Mouse (Mus musculus): ENCODE measurements around the gene Pigm. TPM values are rescaled to one million over a fixed set of nuclear protein-coding genes. Genes with fewer than 3 reads are reported as not detected.

Gene Pigm
- 10 to 100 TPM; 10.2 to 10.8 TPM for total RNA-seq (2021)
- long read RNA-seq, full-length matches to known transcripts = 8 of 8 reads
- long read RNA-seq, partial matches to known transcripts = 0 of 8 reads
- long read RNA-seq, other reads (novel, unspliced or antisense) = 0 of 8 reads

DNA sequence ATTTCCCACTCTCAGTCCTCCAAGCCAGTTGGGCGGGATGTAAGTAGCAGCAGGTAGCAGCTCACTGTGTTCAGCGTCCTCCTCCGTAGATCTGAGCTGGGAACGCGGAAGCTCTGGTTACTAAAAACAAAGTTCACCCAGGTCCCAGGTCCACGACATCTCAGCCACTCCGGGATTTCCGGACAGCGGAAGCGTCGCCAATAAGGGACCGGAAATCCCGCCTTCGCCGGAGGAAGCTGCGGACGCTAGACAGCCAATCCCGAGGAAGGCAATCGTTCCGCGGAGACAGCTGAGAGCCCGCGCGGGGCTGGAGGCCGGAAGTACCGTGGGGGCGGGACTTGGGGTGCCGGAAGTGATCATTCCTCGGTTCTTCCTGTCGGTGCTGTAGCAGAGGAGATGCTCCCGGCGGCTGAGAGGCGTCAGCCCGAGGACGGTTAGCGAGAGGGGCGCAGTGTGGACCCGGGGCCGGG is at the start of gene Pigm:
TSS of gene Pigm (plus strand) at position 349 of the 470 bp plus-strand sequence.
- DNase-seq (ENCODE audit: low spot score in 2 of 2) = peak; percentile 97 to 98

DNA sequence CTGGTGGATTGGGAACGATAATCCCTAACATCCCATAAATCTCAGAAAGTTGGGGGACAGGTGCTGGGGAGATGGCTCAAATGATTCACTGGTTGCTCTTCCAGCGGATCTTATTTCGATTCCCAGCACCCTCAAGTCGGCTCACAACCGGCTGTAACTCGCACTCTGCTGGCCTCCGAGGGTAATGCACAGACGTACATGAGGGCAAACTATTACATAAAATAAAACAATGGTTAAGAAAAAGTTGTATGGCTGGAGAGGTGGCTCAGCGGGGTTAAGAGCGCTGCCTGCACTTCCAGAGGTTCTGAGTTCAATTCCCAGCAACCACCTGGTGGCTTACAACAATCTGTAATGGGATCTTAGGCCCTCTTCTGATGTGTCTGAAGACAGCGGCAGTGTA is 49.7 kb upstream of the Pigm start:
- no peak for DNase-seq (ENCODE audit: low spot score in 2 of 2)

DNA sequence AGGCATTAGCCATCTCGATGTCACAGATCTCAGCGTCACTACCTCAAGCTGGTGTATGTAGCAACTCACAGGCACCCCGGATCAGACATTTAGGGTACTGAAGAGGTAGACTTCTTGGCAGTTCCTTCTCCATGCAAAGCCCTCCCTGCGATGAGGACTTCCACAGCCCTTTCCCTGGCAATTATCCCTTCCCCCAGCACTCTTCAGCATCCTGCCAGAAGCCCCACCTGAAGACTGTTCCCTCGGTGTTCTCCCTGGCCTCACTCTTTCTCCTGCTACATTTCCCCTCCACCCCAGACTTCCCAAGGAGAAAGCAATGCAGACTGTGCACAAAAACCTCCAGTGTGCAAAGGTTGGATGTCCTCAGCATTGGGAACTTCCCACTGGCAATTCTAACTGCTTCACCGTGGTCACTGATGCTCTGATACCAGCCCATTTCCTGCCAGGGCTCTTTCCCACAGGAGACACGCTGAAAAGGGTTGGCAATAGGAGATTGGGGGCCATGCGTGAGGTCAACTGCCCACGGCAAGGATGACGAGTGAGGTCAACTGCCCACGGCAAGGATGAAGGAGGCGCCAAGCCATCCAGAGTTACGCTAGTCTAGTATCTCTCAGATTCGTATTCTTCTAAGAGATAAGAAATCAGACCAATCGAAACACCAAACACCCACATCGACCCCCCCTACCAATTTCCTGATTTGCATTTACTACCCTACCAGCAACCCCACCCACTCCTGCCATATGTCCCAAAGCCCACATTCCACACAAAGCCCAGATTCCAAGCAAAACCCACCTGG is 48.9 kb upstream of the Pigm start:
- no peak for DNase-seq (ENCODE audit: low spot score in 2 of 2)

DNA sequence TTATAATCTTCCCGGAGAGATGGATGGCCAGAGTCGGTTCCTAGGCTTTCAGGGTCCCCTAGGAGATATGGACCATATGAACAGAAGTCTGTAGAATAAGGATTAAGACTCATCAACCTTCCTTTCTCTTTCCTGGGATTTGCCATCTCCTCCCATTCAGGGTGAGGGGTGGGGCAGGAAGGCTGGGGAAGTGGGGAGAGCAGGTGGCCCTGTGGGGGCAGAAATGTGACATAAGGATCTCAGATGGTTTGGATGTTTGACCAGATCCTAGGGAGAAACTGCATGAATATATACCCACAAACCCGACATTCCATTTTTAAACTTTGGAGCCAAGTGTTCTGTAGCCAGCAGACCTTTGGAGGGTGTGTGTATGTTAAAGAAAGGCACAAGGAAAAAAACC is 48.3 kb upstream of the Pigm start:
- DNase-seq (ENCODE audit: low spot score in 2 of 2) = no peak

DNA sequence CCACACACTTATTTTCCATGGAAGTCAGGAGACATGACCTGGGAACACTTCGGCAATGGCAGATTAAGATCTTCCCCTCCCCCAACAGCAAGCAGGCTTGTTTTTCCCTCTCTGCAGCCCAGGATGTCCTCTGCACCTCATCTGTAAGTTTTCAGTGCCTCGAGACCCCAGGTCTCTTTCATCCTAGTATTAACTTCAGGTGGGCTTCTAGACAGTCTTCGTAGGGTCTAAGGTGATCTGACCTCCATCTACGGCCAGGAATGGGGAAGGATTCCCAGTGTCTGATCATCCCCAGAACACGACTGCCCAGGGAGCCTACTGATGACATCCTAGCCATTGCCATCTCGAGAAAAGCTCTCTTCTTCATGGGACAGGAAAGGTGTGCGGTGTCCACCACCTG is 47.9 kb upstream of the Pigm start:
- peak in 1 of 2 experiments; percentile 27 for DNase-seq (ENCODE audit: low spot score in 2 of 2)

DNA sequence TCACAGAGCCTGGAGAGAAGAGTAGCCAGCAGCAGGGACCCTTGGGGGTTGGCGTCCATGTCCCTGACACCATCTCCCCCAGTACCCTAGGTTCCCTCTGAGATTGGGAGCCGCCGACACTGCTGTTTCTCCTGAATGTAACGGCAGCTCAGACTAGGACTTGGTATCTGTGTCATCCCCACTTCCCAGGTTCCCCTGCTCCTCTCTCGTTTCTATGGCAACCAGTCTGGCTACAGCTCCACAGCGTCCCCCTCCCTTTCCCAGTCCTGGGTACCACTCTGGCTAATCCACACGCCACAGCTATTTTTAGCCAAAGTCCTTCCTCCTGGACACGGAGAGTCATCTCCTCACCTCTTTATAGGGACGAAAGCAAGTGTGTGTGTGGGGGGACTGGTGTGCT is 47.2 kb upstream of the Pigm start, which contains the start of gene Kcnj9:
TSS of gene Kcnj9 (minus strand) at position 188 of the 400 bp plus-strand sequence.
- peak in 1 of 2 experiments; percentile 68 for DNase-seq (ENCODE audit: low spot score in 2 of 2)

DNA sequence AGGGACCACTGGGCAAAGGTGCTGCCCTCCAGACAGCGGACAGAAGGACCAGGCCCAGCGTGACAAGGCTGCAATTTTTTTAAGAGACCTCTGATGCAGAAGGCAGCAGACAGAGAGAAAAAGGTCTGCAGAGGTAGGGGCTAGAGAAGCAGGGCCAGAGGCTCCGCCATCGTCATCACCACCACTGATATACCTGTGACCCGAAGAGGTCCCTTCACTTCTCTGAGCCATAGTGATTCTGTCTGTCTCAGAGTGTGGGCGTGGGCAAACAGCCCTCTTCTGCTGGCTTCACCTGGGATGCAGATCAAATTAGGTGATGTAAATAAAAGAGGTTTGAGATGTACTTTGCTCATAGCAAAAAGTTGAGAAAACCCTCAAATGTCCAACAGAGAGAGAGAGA is 46.7 kb upstream of the Pigm start:
- no peak for DNase-seq (ENCODE audit: low spot score in 2 of 2)

DNA sequence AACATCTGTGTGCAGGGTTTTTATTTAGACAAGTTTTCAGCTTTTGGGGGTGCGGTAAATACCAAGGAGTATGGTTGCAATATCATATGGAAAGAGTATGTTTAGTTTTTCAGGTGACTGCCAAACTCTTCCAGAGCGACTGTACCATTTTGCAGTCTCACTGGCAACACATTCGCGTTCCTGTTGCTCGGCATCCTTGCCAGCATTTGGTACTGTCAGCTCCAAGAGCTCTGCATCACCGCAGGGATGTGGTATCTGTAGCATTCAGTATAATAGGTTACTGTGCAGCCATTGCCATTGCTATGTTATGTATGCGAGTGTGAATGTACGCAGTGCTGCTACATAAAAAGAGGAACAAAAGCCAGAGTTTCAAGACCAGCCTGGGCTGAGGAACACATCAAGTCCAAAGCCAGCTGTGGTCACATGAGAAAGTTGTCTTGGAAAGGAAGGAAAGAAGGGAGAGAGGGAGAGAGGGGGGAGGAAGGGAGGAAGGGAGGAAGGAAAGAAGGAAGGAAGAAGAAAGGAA is 44.9 kb upstream of the Pigm start:
- no peak for DNase-seq (ENCODE audit: low spot score in 2 of 2)

DNA sequence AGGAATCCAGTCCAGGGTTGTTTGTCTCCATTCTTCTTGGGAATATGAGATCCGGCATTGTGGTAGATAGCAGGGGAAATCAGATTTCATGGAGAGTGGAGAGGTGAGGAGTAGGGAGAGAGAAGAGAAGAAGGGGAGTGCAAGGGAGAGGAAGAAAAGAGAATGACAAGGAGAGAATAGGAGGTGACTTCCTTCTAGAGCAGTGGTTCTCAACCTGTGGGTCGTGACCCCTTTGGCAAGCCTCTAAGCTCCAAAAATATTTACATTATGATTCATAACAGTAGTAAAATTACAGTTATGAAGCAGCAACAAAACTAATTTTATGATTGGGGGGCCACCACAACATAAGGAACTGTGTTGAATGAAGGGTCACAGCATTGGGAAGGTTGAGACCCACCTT is 43.4 kb upstream of the Pigm start:
- no peak for DNase-seq (ENCODE audit: low spot score in 2 of 2)

DNA sequence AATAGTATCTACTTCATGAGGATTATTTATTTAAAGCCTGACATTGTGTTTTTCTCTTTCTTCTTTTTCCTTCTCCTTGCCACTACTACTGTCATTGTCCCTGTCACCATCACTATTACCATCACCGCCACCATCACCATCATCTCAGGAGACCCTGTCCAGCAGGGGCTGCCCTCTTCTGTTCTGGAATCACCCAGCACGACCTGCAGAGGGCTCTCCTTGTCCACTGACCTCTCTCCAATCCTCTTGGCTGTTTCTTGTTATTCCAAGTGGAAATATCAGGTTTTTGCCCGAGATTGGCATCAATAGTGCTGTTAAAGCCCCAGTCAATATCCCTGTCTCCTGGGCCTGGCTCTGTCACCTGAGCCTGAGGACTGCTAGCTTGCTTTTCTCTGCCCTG is 42.8 kb upstream of the Pigm start:
- DNase-seq (ENCODE audit: low spot score in 2 of 2) = no peak

DNA sequence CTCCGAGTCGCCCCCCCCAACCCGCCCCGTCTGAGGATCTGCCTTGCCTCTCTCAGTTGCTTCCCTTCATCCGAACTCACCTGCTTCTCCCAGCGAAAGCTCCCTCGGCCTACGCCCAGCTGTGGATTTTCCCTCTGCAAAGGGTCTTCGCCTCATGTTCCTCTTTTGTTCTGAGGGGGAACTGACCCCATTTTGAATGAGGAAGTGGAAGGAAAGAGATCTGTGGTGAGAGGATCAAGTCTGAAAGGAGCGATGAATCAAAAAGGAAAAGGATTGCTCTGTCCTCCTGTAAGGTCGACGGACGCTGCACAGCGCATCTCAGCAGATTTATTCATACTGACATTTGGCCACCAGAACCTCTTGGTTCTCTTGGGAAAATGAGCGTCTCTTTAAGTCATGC is 40.5 kb upstream of the Pigm start:
- DNase-seq (ENCODE audit: low spot score in 2 of 2) = no peak

DNA sequence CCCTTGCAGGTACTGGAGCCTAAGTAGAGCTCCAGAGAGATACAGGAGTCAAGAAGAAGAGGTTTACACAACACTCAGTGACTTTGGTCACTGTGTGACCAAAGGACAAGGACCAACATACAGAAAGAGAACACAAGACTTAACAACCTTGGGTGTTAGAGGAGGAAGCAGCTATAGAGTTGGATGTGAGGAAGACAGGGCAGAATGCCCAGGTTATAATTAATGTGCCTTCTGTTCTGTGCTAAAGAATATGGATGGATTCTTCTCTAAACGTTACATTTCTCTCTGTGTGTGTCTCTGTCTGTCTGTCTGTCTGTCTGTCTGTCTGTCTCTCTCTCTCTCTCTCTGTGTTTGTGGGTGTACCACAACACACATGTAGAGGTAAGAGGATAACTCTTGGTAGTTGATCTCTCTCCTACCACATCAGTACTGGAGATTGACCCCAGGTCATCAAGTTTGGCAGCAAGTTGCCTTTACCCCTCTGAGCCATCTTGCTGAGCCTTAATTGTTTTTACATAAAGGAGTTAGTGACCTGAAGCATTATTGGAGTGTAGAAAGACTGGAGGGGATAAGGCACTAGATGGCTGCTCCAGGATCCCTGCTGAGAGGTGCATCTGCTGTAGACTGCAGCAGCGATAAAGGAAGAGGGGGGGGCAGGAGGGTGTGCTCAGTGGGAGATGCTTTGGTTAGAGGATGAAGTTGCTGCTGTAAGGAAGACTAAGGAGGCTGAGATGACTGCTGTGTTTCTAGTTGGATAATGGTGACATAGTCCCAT is 38.7 kb upstream of the Pigm start:
- no peak for DNase-seq (ENCODE audit: low spot score in 2 of 2)

DNA sequence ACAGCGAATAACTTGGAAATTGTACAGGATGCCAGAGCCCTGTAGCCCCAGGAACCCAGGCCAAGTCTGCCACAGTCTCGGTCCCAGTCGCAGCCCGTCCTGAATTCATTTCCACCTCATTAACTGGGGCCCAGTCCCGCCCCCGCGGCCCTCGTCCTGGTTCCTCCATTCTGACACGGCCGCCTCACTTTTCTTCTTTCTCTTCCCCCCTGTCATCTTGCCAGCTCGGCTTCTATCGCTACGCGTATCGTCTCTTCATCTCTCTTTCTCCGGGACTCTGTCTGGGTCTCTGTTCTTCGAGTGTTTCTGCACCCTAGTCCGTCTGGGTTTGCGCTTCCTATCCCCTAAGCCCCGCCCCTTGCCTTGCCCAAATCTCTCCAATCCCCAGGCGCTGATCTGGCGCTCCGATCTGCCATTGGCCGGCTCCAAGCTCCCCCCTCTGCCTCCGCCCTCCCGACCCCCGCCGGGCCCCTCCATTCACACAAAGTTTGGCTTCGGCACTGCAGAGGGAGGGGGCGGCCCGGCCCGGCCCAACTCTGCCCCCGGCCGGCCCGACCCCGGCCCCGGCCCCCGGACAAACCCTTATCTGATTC is 35.5 kb upstream of the Pigm start, which contains the start of gene Kcnj10:
TSS of gene Kcnj10 (plus strand) at position 482 of the 593 bp plus-strand sequence.
- peak; percentile 81 to 87 for DNase-seq (ENCODE audit: low spot score in 2 of 2)

DNA sequence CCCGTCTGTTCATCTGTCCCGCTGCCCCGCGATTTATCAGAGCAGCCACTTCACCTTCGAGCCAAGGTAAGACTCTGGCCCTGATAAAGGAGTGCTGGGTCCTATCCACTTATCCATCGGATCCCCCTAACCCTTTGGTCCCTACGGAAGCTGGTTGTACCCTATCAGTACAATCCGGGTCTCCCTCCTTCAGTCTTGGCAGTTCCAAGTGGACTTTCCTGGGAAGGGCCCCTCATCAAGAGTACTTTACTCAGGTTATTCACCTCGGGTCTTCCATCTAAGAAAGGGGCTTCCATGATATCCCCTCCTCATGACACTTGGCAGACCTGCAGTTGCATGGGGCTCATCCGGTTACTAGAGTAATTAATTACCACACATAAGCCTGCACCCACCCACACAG is 35.0 kb upstream of the Pigm start:
- DNase-seq (ENCODE audit: low spot score in 2 of 2) = no peak

DNA sequence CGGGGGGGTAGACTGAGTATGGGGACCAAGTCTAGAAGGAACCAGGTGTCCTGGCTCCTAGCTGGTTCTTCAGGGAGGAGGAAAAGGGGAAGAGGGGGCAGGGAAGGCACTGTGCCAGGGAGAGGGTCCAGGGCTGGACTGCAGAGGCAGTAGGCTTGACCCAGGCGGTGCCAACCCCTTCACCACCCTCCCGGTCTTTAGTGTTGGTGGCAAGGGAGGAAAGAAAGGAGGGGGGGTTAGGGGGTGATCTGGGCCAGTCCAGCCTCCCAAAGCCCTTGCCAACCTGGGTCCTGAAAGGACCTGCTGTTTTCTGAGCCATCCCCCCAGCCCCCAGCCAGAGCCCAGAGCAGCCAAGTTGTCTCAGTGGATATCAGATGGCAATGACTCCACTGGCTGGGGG is 33.6 kb upstream of the Pigm start:
- DNase-seq (ENCODE audit: low spot score in 2 of 2) = peak; percentile 77 to 82

DNA sequence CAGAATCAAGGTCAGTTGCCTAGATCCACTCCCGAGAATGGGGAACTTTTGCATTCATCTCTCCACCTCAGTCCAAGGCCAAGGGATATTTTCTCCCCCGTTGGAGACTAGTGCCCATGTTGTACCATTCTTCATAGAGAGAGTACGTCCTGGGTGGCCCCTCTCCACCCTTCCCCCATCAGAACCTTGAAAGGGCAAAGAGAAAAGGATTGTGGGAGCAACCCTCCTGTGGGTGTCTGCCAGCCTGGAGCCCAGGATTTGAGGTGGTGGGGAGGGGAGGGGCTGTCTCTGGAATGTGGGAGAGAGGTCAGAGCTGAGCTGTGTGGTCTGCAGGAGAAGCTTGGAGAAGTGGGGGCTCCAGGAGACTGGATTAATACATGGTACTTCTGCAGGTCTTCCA is 32.4 kb upstream of the Pigm start:
- DNase-seq (ENCODE audit: low spot score in 2 of 2) = no peak

DNA sequence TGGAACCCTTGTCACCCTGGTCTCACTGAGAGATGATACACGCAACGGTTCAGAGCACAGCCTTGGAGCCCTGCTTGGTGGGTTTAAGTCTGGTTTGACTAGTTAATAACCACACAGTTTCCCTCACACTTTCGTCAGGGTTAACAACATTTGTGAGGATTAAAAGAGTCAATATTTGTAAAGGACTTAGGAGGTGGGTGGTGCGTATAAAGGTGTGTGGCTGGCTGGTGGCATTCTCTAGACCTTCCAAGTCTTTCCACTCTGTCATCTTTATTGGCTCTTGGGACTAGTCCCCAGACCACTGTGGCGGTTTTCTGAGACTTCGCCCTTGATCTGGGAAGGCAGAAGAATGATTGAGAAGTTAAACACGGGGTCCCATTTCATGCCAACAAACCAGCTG is 31.5 kb upstream of the Pigm start:
- no peak for DNase-seq (ENCODE audit: low spot score in 2 of 2)

DNA sequence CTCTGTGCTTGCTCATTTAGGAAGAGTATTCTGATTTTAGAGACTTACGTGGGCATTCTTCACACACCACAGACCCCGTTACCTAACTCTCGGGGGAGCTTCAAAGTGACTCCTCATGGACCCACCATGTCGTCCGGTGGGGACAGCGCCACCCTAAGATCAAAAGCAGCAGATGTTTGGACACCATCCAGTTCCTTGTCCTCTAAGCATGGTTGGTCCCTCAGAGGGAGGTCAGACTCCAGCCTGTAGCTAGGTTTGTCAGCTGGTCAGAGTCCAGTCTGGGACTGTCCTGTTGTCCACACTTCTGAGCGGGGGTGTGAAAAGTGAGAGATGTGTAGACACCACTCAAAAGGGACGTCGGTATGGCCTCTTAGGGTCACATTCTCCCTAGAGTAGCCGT is 29.6 kb upstream of the Pigm start:
- DNase-seq (ENCODE audit: low spot score in 2 of 2) = no peak

DNA sequence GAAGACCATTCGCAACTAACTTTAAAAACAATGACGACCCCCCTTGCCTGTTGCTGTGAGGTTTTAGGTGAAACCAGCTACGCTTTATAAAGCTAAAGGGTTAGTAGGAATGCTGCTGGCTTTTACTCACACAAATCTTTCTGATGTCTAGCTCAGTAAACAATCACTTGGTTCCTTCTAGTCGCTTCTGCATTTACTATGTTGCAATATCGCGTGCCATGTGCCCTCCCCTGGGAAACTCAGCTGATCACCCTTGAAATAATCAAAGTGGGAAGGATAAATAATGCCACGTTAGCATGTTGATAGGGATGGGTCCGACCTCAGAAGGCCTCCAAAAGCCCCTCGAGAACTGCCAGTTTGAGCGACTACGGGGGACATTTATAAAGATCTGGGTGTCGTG is 29.0 kb upstream of the Pigm start:
- no peak for DNase-seq (ENCODE audit: low spot score in 2 of 2)

DNA sequence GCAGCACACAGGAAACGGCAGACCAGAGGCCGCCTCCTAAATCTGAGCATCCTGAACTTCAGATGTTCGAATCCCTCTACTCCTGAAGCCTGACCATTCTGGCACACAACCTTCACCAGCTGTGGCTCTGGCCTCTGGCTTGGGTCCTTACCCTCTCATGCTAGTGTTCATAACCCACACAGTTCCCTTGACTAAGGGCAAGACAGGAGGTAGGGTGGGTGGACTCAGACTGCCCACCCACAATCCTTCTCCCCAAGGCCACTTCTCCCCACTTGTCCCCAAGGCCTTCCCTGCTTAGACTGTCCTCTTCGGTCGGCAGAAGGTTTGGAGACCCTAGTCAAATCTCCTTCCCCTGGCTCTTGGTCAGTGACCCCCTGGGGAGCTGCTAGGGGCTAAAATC is 26.8 kb upstream of the Pigm start:
- no peak for DNase-seq (ENCODE audit: low spot score in 2 of 2)
